Mouse (Mus musculus) midbrain, embryonic 11.5 days (tissue): ENCODE measurements around the gene Son. TPM values are rescaled to one million over a fixed set of nuclear protein-coding genes. Genes with fewer than 3 reads are reported as not detected.

Experiments
- ATAC-seq: fragments of 200-750 bp; cut with Nextera tagmentation; 2 replicates; pipeline ENCODE4 v1.8.0; 2017; ENCODE audit warnings: moderate TSS enrichment, moderate library complexity; ENCODE audit not compliant: low FRiP score
- DNase-seq: peaks from one replicate; pipeline ENCODE4 v3.0.0; 2015; ENCODE audit warnings: low spot score; ENCODE audit errors: missing footprints
- H3K27ac ChIP-seq: fragments of 300-500 bp; sonication (generic); 2 replicates; pipeline ENCODE4 v1.5.1; 2014; ENCODE audit warnings: low read depth, low read length
- H3K27me3 ChIP-seq: fragments of 300-500 bp; sonication (generic); 2 replicates; pipeline ENCODE4 v1.6.1; 2014; ENCODE audit warnings: mild to moderate bottlenecking, low read length, moderate library complexity, mixed read lengths; ENCODE audit not compliant: control insufficient read depth, insufficient read depth
- H3K36me3 ChIP-seq: fragments of 300-500 bp; sonication (generic); 2 replicates; pipeline ENCODE4 v1.6.1; 2014; ENCODE audit warnings: mild to moderate bottlenecking, low read length, moderate library complexity, mixed read lengths; ENCODE audit not compliant: control insufficient read depth, insufficient read depth
- H3K4me1 ChIP-seq: fragments of 300-500 bp; sonication (generic); 2 replicates; pipeline ENCODE4 v1.6.1; 2014; ENCODE audit warnings: low read length; ENCODE audit not compliant: control insufficient read depth, insufficient read depth
- H3K4me2 ChIP-seq: fragments of 300-500 bp; sonication (generic); 2 replicates; pipeline ENCODE4 v1.6.1; 2014; ENCODE audit warnings: mild to moderate bottlenecking, moderate library complexity
- H3K4me3 ChIP-seq: fragments of 300-500 bp; sonication (generic); 2 replicates; pipeline ENCODE4 v1.5.1; 2014; ENCODE audit warnings: low read depth, low read length
- H3K9ac ChIP-seq: fragments of 300-500 bp; sonication (generic); 2 replicates; pipeline ENCODE4 v1.6.1; 2014; ENCODE audit warnings: low read length
- H3K9me3 ChIP-seq: fragments of 300-500 bp; sonication (generic); 2 replicates; pipeline ENCODE4 v1.6.1; 2016; ENCODE audit warnings: low read length; ENCODE audit not compliant: control insufficient read depth
- WGBS: fragments of 180-500 bp; shearing (Covaris S2); extraction: QIAGEN DNeasy Blood & Tissue Kit; methylation state at CpG from one replicate; pipeline ENCODE4 v1.1.7; 2014; 5-methylcytosine and 5-hydroxymethylcytosine counted together
- polyA plus RNA-seq: library from polyadenylated mRNA; unstranded; fragments of >200 nt; fragmentation: Nextera tagmentation; extraction: Ambion mirVana; gene quantifications from 2 replicates; pipeline ENCODE4 v1.2.1, GENCODE M21; 2014

Gene Son
- polyA plus RNA-seq, 1 experiment from 2014 or later, result 144 TPM

DNA sequence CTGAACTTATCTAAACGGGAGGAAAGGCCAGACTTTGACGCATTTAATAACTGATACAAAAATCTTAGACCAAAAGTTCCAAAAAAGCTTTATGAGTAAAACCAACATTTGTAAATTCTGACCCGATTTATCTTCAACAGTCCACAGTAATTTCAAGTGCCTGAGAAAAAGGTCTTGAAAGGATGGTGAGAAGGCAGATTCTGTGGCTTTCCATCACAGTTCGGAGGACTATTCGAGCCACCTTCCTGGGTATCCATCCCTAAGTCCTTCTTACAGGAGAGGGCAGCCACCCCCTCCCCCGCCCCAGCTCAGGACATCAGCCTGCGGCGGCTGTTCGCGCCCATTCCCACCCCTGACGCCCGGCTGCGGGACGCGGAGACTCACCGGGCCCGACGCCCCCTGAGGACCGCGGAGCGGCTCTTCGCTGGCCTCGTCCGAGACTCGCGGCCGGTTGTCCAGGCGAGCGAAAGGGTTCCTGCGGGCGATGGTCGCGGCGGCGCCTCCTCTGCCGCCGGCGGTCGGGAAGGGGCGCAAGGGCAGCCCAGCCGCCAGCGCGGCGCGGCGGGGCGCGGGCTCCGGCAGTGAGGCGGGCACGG lies 40.8 kb downstream of the Son start:
- DNase-seq (peak; percentile 91), ATAC-seq (peak; percentile 71)
- WGBS, result 1% methylated on average over 45 of the region's 51 CpGs

DNA sequence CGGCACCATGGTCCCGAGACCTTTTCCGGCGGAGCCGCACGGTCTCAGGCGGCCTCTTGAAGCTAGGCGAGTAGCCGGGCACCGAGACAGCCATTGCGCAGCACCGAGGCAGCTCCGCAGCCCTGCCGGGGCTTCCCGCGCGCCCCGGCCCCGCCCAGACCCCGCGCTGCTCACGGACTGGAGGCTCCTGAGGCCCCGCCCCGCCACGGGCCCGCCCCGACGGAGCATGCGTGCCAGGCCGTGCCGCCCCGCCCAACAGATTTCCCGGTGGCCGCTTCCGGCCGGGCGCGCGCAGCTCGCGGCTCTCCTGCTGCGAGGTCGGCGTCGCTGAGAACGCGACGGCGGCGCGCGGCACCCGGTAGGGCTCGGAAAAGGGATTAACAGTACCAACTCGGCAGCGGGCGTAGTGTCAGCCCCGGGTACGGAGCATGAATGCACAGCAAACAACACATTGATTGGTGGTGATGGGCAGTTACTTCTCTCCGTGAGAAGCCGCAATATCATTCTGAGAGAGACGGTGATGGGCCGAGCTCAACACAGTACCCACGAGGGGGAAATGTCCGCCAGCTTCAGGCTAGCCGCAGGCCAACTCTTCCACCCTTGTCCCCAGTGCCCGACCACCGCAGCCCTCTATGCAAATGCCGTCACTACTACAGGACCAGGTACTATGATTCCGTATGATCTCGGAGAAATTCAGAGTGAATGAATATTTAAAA lies 41.5 kb downstream of the Son start, which contains the start of gene Donson:
TSS of gene Donson (minus strand) at position 152 of the 716 bp plus-strand sequence.
- DNase-seq, result peak; percentile 100
- ATAC-seq, result peak; percentile 100
- under 1% methylated on average over 64 of the region's 71 CpGs for WGBS
- Histone ChIP-seq H3K4me1 (peaks cover 3% of the 10 kb centered on the region; the same call in 1 of the 2 replicates), H3K9ac (peak within 1 kb of the TSS; percentile 89), H3K9me3 (no peaks in the 10 kb centered on the region), H3K36me3 (no peaks in the 10 kb centered on the region; the same call in none of the 2 replicates), H3K4me2 (peak within 1 kb of the TSS; percentile 82), H3K27ac (peak within 1 kb of the TSS; percentile 82), H3K4me3 (peak within 1 kb of the TSS; percentile 84), H3K27me3 (no peaks in the 10 kb centered on the region)

More for the DNA sequence above, 40.8 kb downstream of the Son start:
- Histone ChIP-seq H3K9ac (peak overlapping the region; percentile 89), H3K27me3 (no peaks in the 10 kb centered on the region), H3K4me1 (peaks cover 3% of the 10 kb centered on the region; the same call in 1 of the 2 replicates), H3K9me3 (no peaks in the 10 kb centered on the region), H3K36me3 (no peaks in the 10 kb centered on the region; the same call in none of the 2 replicates), H3K4me3 (peak overlapping the region; percentile 84), H3K4me2 (peak overlapping the region; percentile 82), H3K27ac (peak overlapping the region; percentile 82)

DNA sequence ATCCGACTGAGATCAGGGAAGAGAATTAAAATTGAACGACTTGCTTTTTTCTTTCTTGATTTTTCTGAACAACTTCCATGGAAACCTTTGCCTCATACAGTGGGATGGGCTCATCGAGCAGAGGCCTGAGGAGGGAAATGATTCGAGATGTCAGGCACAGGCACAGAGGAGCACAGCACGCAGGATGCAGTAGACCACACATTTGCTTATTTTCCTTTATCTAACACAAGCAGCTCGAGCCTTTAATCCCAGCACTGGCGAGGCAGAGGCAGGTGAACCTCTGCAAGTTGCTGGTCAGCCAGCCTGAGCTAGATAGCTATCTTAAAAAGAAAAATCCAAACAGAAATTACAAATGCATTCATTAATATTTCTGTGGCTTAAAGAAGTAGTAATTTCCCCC lies 42.5 kb downstream of the Son start:
- Histone ChIP-seq H3K4me3 (no peak overlapping the region), H3K27me3 (no peaks in the 10 kb centered on the region), H3K9ac (0 out of 2 replicates have a peak overlapping the region, but pooled peaks have one; percentile 4), H3K9me3 (no peaks in the 10 kb centered on the region), H3K4me2 (no peak overlapping the region; the same call in 1 of the 2 replicates), H3K36me3 (no peaks in the 10 kb centered on the region; the same call in none of the 2 replicates), H3K27ac (no peak overlapping the region), H3K4me1 (peaks cover 3% of the 10 kb centered on the region; the same call in 1 of the 2 replicates)
- ATAC-seq (no peak), DNase-seq (peak; percentile 80)
- WGBS, result 44% methylated on average over 7 of the region's 7 CpGs

DNA sequence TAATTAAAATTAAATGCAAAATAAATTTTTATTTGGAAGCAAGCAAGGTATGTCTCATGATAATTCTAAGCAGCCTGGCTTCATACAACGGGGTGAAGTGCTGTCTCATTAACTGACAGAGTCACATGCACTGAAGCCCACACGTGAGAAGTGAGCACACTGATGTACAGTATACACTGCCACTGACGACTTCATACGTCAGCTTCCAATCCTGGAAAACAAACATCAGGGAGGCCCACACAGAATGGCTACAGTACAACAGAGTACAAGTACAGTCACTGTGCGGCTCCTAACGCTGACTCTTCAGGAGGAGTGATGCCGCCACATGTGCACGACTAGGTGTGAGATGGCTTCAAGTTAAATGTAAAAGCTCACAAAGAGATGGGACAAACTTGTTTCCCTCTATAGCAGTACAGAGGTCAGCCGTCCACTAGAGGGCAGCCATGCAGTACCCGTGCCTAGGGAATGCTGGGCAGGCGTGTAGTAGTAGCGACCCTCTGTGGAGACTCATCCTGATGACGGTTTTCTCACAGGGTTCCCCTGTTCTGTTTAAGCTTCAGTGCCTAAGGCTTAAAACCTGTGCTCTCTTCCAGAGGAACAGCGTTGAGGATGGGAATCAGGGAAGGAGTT lies 47.3 kb downstream of the Son start:
- H3K4me2 ChIP-seq, result no peak overlapping the region
- H3K27me3 ChIP-seq, result no peaks in the 10 kb centered on the region
- no peak overlapping the region for H3K9ac ChIP-seq
- no peaks in the 10 kb centered on the region for H3K4me1 ChIP-seq
- H3K27ac ChIP-seq, result no peak overlapping the region
- H3K4me3 ChIP-seq, result no peak overlapping the region
- WGBS, result 35% methylated on average over 14 of the region's 14 CpGs
- H3K36me3 ChIP-seq, result peaks cover 5% of the 10 kb centered on the region; the same call in 1 of the 2 replicates
- ATAC-seq (peak; percentile 94), DNase-seq (peak; percentile 96)
- no peaks in the 10 kb centered on the region for H3K9me3 ChIP-seq

- WGBS, result 85% methylated on average over 8 of the region's 8 CpGs
- Histone ChIP-seq H3K36me3 (peaks cover 5% of the 10 kb centered on the region; the same call in 1 of the 2 replicates), H3K4me2 (no peak overlapping the region), H3K9ac (no peak overlapping the region), H3K9me3 (no peaks in the 10 kb centered on the region), H3K4me1 (no peaks in the 10 kb centered on the region), H3K27me3 (no peaks in the 10 kb centered on the region), H3K27ac (no peak overlapping the region), H3K4me3 (no peak overlapping the region)
- peak; percentile 60 for DNase-seq
- ATAC-seq, result no peak
Observed at GRCm38 (mm10) chr16:91695108-91695755, 47.9 kb downstream of the Son start.

GRCm38 (mm10) chr16:91698995-91699394 lies 51.7 kb downstream of the Son start:
- no peaks in the 10 kb centered on the region for H3K9me3 ChIP-seq
- H3K27ac ChIP-seq, result no peak overlapping the region
- peaks cover 5% of the 10 kb centered on the region; the same call in 1 of the 2 replicates for H3K36me3 ChIP-seq
- H3K9ac ChIP-seq, result no peak overlapping the region
- no peaks in the 10 kb centered on the region for H3K27me3 ChIP-seq
- H3K4me2 ChIP-seq, result no peak overlapping the region
- H3K4me1 ChIP-seq, result no peaks in the 10 kb centered on the region
- DNase-seq, result peak; percentile 82
- H3K4me3 ChIP-seq, result no peak overlapping the region
- ATAC-seq, result no peak
- 84% methylated on average over 1 of the region's 1 CpGs for WGBS

GRCm38 (mm10) chr16:91701908-91702307 lies 54.6 kb downstream of the Son start:
- Histone ChIP-seq H3K27ac (no peak overlapping the region), H3K9ac (no peak overlapping the region), H3K4me2 (no peak overlapping the region), H3K9me3 (no peaks in the 10 kb centered on the region), H3K4me3 (no peak overlapping the region), H3K27me3 (no peaks in the 10 kb centered on the region), H3K4me1 (no peaks in the 10 kb centered on the region), H3K36me3 (peaks cover 9% of the 10 kb centered on the region; the same call in 1 of the 2 replicates)
- DNase-seq (peak; percentile 45), ATAC-seq (no peak)
- 93% methylated on average over 13 of the region's 13 CpGs for WGBS

DNA sequence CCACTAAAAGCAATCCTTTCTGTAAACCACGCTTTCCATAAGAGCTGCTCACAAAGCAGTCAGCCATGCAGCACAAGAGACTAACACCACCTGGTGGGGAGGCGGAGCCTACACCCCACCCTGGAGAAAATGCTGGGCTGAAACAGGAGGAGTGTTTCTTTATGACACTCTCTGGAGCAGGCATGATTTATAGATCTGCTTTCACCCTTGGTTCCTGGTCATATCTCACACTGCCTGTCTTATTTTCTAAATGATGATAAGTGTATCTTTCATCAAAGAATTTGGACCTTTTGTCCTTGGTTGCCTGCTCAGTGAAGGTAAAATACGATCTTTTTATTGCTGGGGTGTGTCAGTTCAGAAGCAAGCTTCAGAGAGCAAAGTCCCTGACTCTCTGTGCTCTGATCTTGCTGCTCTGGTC lies 55.5 kb downstream of the Son start:
- Histone ChIP-seq H3K4me3 (no peak overlapping the region), H3K4me1 (no peaks in the 10 kb centered on the region), H3K9ac (no peak overlapping the region), H3K4me2 (no peak overlapping the region), H3K27ac (no peak overlapping the region), H3K36me3 (peaks cover 9% of the 10 kb centered on the region; the same call in 1 of the 2 replicates), H3K9me3 (no peaks in the 10 kb centered on the region), H3K27me3 (no peaks in the 10 kb centered on the region)
- no peak for ATAC-seq
- peak; percentile 59 for DNase-seq
- 62% methylated on average over 3 of the region's 3 CpGs for WGBS
